Mouse (Mus musculus): ENCODE results near the gene Anpep. TPM values are rescaled to one million over a fixed set of nuclear protein-coding genes. Genes with fewer than 3 reads are reported as not detected.

The Anpep gene
- polyA plus RNA-seq, 1 experiment from 2014 or later: 3.8 TPM

GRCm38 (mm10) chr7:79847456-79848451 is 13.1 kb downstream of the Anpep start:
- ATAC-seq (ENCODE audit: insufficient read depth) (peak; percentile 86), DNase-seq (peak; percentile 77)
- peak overlapping the region; percentile 38 for H3K4me3 ChIP-seq (ENCODE audit: low read depth, low read length)
- H3K4me1 ChIP-seq (ENCODE audit: insufficient read depth): no peaks in the 10 kb centered on the region; the same call in 1 of the 2 replicates
- peak overlapping the region; percentile 34 for H3K9ac ChIP-seq
- peaks cover 6% of the 10 kb centered on the region; the same call in 1 of the 2 replicates for H3K27me3 ChIP-seq (ENCODE audit: insufficient read depth, low read length)
- TF ChIP-seq CTCF (IDR thresholded peaks at IDR 0.05; ENCODE audit: low read depth): no peak
- no peaks in the 10 kb centered on the region for H3K9me3 ChIP-seq (ENCODE audit: low read depth, low read length)
- H3K27ac ChIP-seq (ENCODE audit: low read depth): no peak overlapping the region
- no peaks in the 10 kb centered on the region for H3K36me3 ChIP-seq (ENCODE audit: insufficient read depth)
- 6% methylated on average over 53 of the region's 53 CpGs for WGBS
- peak overlapping the region; percentile 78 for H3K4me2 ChIP-seq

DNA sequence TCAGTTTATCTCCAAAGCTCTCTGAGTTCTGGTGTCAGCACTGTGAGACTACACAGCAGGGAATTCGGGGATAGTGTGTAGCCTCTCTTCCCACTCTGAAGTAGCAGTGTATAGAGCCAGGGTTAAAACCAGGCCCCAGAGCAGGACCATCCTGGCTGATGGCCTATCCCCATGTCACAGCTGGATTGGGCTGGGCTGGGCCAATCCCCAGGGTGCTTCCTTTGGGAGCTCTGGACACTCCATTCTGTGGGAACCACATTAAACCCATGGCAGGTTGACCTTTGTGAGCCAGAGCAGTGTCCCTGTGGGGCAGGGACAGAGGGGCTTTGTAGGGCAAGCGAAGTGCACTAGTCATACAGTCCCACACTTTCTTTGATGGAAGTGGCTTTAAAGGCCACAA is 14.5 kb downstream of the Anpep start:
- no peak for DNase-seq
- no peak overlapping the region for H3K4me3 ChIP-seq (ENCODE audit: low read depth, low read length)
- peaks cover 6% of the 10 kb centered on the region; the same call in 1 of the 2 replicates for H3K27me3 ChIP-seq (ENCODE audit: insufficient read depth, low read length)
- no peak for TF ChIP-seq CTCF (IDR thresholded peaks at IDR 0.05; ENCODE audit: low read depth)
- H3K27ac ChIP-seq (ENCODE audit: low read depth): no peak overlapping the region
- H3K36me3 ChIP-seq (ENCODE audit: insufficient read depth): no peaks in the 10 kb centered on the region
- H3K4me1 ChIP-seq (ENCODE audit: insufficient read depth): no peaks in the 10 kb centered on the region; the same call in 1 of the 2 replicates
- no peaks in the 10 kb centered on the region for H3K9me3 ChIP-seq (ENCODE audit: low read depth, low read length)
- 76% methylated on average over 2 of the region's 2 CpGs for WGBS
- ATAC-seq (ENCODE audit: insufficient read depth): no peak
- no peak overlapping the region for H3K9ac ChIP-seq
- no peak overlapping the region for H3K4me2 ChIP-seq

- Histone ChIP-seq H3K36me3 (ENCODE audit: insufficient read depth) (no peaks in the 10 kb centered on the region), H3K27me3 (ENCODE audit: insufficient read depth, low read length) (peaks cover 6% of the 10 kb centered on the region; the same call in 1 of the 2 replicates), H3K9me3 (ENCODE audit: low read depth, low read length) (no peaks in the 10 kb centered on the region), H3K27ac (ENCODE audit: low read depth) (no peak overlapping the region), H3K4me2 (no peak overlapping the region), H3K4me3 (ENCODE audit: low read depth, low read length) (no peak overlapping the region), H3K4me1 (ENCODE audit: insufficient read depth) (no peaks in the 10 kb centered on the region; the same call in 1 of the 2 replicates), H3K9ac (no peak overlapping the region)
- ATAC-seq (ENCODE audit: insufficient read depth) (no peak), DNase-seq (no peak)
- 69% methylated on average over 8 of the region's 8 CpGs for WGBS
- TF ChIP-seq CTCF (IDR thresholded peaks at IDR 0.05; ENCODE audit: low read depth): no peak
Observed at GRCm38 (mm10) chr7:79844090-79844802, 16.6 kb downstream of the Anpep start.

DNA sequence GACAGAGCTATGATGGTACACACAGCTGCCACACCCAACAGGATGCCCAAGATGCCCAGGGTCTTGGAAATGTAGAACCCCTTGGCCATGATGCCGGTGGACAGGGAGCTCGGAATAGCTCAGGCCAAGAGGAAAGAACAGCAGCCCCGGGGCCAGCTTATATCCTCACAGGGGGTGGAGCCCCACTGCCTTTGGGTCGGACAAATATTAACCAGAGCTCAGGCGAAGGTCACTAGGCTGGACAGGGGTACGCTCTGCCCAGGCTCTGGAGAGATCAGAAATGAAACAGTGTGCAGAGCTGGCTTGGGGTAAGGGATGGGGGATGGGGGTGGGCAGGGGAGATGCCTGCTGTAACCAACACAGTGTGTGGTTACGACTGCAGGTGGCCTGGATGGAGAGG is 18.7 kb downstream of the Anpep start:
- Histone ChIP-seq H3K27me3 (ENCODE audit: insufficient read depth, low read length) (peaks cover 4% of the 10 kb centered on the region; the same call in 1 of the 2 replicates), H3K27ac (ENCODE audit: low read depth) (no peak overlapping the region), H3K4me3 (ENCODE audit: low read depth, low read length) (no peak overlapping the region), H3K4me2 (no peak overlapping the region), H3K36me3 (ENCODE audit: insufficient read depth) (no peaks in the 10 kb centered on the region), H3K4me1 (ENCODE audit: insufficient read depth) (no peaks in the 10 kb centered on the region; the same call in 1 of the 2 replicates), H3K9me3 (ENCODE audit: low read depth, low read length) (no peaks in the 10 kb centered on the region), H3K9ac (no peak overlapping the region)
- TF ChIP-seq CTCF (IDR thresholded peaks at IDR 0.05; ENCODE audit: low read depth): no peak
- DNase-seq (no peak), ATAC-seq (ENCODE audit: insufficient read depth) (no peak)
- 46% methylated on average over 7 of the region's 7 CpGs for WGBS

- 33% methylated on average over 2 of the region's 2 CpGs for WGBS
- no peaks in the 10 kb centered on the region for H3K4me1 ChIP-seq (ENCODE audit: insufficient read depth)
- no peaks in the 10 kb centered on the region for H3K27me3 ChIP-seq (ENCODE audit: insufficient read depth, low read length)
- no peak overlapping the region for H3K4me2 ChIP-seq
- no peak overlapping the region for H3K27ac ChIP-seq (ENCODE audit: low read depth)
- H3K36me3 ChIP-seq (ENCODE audit: insufficient read depth): no peaks in the 10 kb centered on the region
- DNase-seq (no peak), ATAC-seq (ENCODE audit: insufficient read depth) (no peak)
- H3K9me3 ChIP-seq (ENCODE audit: low read depth, low read length): no peaks in the 10 kb centered on the region
- H3K4me3 ChIP-seq (ENCODE audit: low read depth, low read length): no peak overlapping the region
- no peak for TF ChIP-seq CTCF (IDR thresholded peaks at IDR 0.05; ENCODE audit: low read depth)
- no peak overlapping the region for H3K9ac ChIP-seq
Observed at GRCm38 (mm10) chr7:79837247-79837646, 23.6 kb downstream of the Anpep start.

GRCm38 (mm10) chr7:79835196-79835595 is 25.7 kb downstream of the Anpep start:
- ATAC-seq (ENCODE audit: insufficient read depth) (no peak), DNase-seq (no peak)
- WGBS: 96% methylated on average over 6 of the region's 6 CpGs
- Histone ChIP-seq H3K4me3 (ENCODE audit: low read depth, low read length) (no peak overlapping the region), H3K27me3 (ENCODE audit: insufficient read depth, low read length) (no peaks in the 10 kb centered on the region), H3K9me3 (ENCODE audit: low read depth, low read length) (no peaks in the 10 kb centered on the region), H3K4me1 (ENCODE audit: insufficient read depth) (no peaks in the 10 kb centered on the region), H3K36me3 (ENCODE audit: insufficient read depth) (no peaks in the 10 kb centered on the region), H3K9ac (no peak overlapping the region), H3K4me2 (no peak overlapping the region), H3K27ac (ENCODE audit: low read depth) (no peak overlapping the region)
- TF ChIP-seq CTCF (IDR thresholded peaks at IDR 0.05; ENCODE audit: low read depth): no peak

GRCm38 (mm10) chr7:79832980-79833379 is 27.9 kb downstream of the Anpep start:
- no peak for ATAC-seq (ENCODE audit: insufficient read depth)
- DNase-seq: no peak
- H3K36me3 ChIP-seq (ENCODE audit: insufficient read depth): no peaks in the 10 kb centered on the region

More at GRCm38 (mm10) chr7:79832980-79833379, 27.9 kb downstream of the Anpep start:
- H3K4me3 ChIP-seq (ENCODE audit: low read depth, low read length): no peak overlapping the region
- no peak overlapping the region for H3K4me2 ChIP-seq
- no peaks in the 10 kb centered on the region for H3K4me1 ChIP-seq (ENCODE audit: insufficient read depth)
- no peak overlapping the region for H3K9ac ChIP-seq
- no peaks in the 10 kb centered on the region for H3K27me3 ChIP-seq (ENCODE audit: insufficient read depth, low read length)
- TF ChIP-seq CTCF (IDR thresholded peaks at IDR 0.05; ENCODE audit: low read depth): no peak
- no peak overlapping the region for H3K27ac ChIP-seq (ENCODE audit: low read depth)
- H3K9me3 ChIP-seq (ENCODE audit: low read depth, low read length): no peaks in the 10 kb centered on the region

Data from lung, embryonic 14.5 days (tissue).